Mouse (Mus musculus) left cerebral cortex, postnatal 36 days (tissue): ENCODE data around the gene Gdpd4. TPM values are rescaled to one million over a fixed set of nuclear protein-coding genes. Genes with fewer than 3 reads are reported as not detected.

Source experiments
- DNase-seq, 2 experiments: peaks; one replicate each; pipeline ENCODE4 v3.0.0; 2021 to 2022; ENCODE audit warnings: low spot score in 2 of 2, mixed read lengths in 1 of 2
- intact Hi-C: fragments of 180-260 bp; cut with DNase I; formaldehyde crosslinking; loops from one replicate; pipeline ENCODE4 v1.15.1; 2025
- total RNA-seq, 2 experiments: library from RNA; stranded (reverse); gene quantifications; 2 replicates each; pipeline ENCODE4 v1.2.3; 2021

Gdpd4 gene
- total RNA-seq, 2 experiments from 2014 or later, result not detected

- intact Hi-C loops, result no loop called here
- no peak for DNase-seq
These were observed 162.6 kb downstream of the Gdpd4 start for GRCm38 (mm10) chr7:98082376-98082775.

- intact Hi-C loops, result no loop called here
- DNase-seq, result no peak
These were observed 165.0 kb downstream of the Gdpd4 start for GRCm38 (mm10) chr7:98084541-98085293.

- intact Hi-C loops, result no loop called here
- DNase-seq, result no peak
These were observed 165.6 kb downstream of the Gdpd4 start for GRCm38 (mm10) chr7:98085314-98085713.

- no peak for DNase-seq
- intact Hi-C loops, result no loop called here
These were observed 166.6 kb downstream of the Gdpd4 start for GRCm38 (mm10) chr7:98086346-98086745.

- DNase-seq, result no peak
- intact Hi-C loops, result loop anchor here (10.0 kb wide), 1 partner anchor 351 kb away; no protein-coding TSS in a partner anchor
These were observed 176.1 kb downstream of the Gdpd4 start for GRCm38 (mm10) chr7:98095852-98096251.

GRCm38 (mm10) chr7:98097557-98097956 is 177.8 kb downstream of the Gdpd4 start:
- DNase-seq, result no peak
- intact Hi-C loops, result loop anchor here (10.0 kb wide), 1 partner anchor 353 kb away; no protein-coding TSS in a partner anchor

Other genes starting within 250 kb of the Gdpd4 start
- gene Clns1a, start 223.3 kb upstream of the Gdpd4 start, total RNA-seq, result 10 to 100 TPM; 78.8 to 84.4 TPM
- 10 to 100 TPM; 22.1 to 23.3 TPM for gene Aqp11, start 181.7 kb upstream of the Gdpd4 start, total RNA-seq
- 100 to 1,000 TPM; 384 to 468 TPM for gene Pak1, start 131.4 kb upstream of the Gdpd4 start, total RNA-seq
- 10 to 100 TPM; 11.4 to 11.5 TPM for gene Myo7a, start 199.6 kb downstream of the Gdpd4 start, total RNA-seq
- under 1 TPM; 0.57 to 0.79 TPM for gene Omp, start 225.5 kb downstream of the Gdpd4 start, total RNA-seq